Mouse (Mus musculus): Measurements from ENCODE around the gene Cntn1. TPM values are rescaled to one million over a fixed set of nuclear protein-coding genes. Genes with fewer than 3 reads are reported as not detected.

The Cntn1 gene
- polyA plus RNA-seq, 1 experiment = 2.0 TPM

Other genes with a start within 250 kb of the Cntn1 start
- gene Smgc, start 212.9 kb upstream of the Cntn1 start, polyA plus RNA-seq (2012; rRNA removed) = not detected in 2 replicates